9 mouse cellular contexts compared by ENCODE assay signal in genomic region chr17:7219044-7219718, GRCm38 (mm10). TPM values are rescaled to one million over a fixed set of nuclear protein-coding genes. Genes with fewer than 3 reads are reported as not detected.
DNase-seq lines count a peak whose midpoint lies in the region; ATAC-seq lines count a peak whose summit lies in the region.
"Had no signal": no experiment of that assay in that cellular context is flagged by ENCODE, and none has a peak within 500 bp of the region (broad histone marks: within the 10 kb centered on the region; RNA-seq: fewer than 3 reads in every experiment).

No protein-coding gene starts in this region.

- peak overlapping the region; percentile 71 for H3K27ac ChIP-seq in heart, embryonic 10.5 days
- peak overlapping the region; percentile 77 for H3K27ac ChIP-seq in heart, embryonic 13.5 days (replicated peaks)

- no peaks in the 10 kb centered on the region for H3K27me3 ChIP-seq in heart, embryonic 10.5 days (ENCODE audit: insufficient read depth, poor library complexity, severe bottlenecking)
- H3K27me3 ChIP-seq in heart, embryonic 13.5 days (replicated peaks) = no peaks in the 10 kb centered on the region

- no peak; the same call in 1 of the 2 replicates for ATAC-seq in heart, embryonic 13.5 days (ENCODE audit: extremely low read depth, insufficient number of reproducible peaks, low FRiP score, low TSS enrichment)
- ATAC-seq in megakaryocyte progenitor cell, adult 5-6 weeks (replicated peaks; ENCODE audit: poor library complexity) = 0 out of 2 replicates have a peak, but pooled peaks have one; percentile 14
- no peak for ATAC-seq in monocyte, adult 5-6 weeks (replicated peaks; ENCODE audit: insufficient number of reproducible peaks, low FRiP score, low TSS enrichment, poor library complexity, severe bottlenecking)

- H3K9me3 ChIP-seq in heart, embryonic 10.5 days = no peaks in the 10 kb centered on the region
- H3K9me3 ChIP-seq in heart, embryonic 13.5 days = peaks cover 3% of the 10 kb centered on the region; the same call in 1 of the 2 replicates

- peaks cover 73% of the 10 kb centered on the region for H3K4me1 ChIP-seq in heart, embryonic 10.5 days
- peaks cover 67% of the 10 kb centered on the region for H3K4me1 ChIP-seq in heart, embryonic 13.5 days

- 20% methylated on average over 11 of the region's 11 CpGs for WGBS in heart, embryonic 10.5 days
- WGBS in heart, embryonic 13.5 days = 12% methylated on average over 11 of the region's 11 CpGs

- H3K9ac ChIP-seq in heart, embryonic 13.5 days = 0 out of 2 replicates have a peak overlapping the region, but pooled peaks have one; percentile 24

- H3K4me2 ChIP-seq in heart, embryonic 13.5 days = no peak overlapping the region

- peaks cover 7% of the 10 kb centered on the region; the same call in 1 of the 2 replicates for H3K36me3 ChIP-seq in heart, embryonic 10.5 days
- H3K36me3 ChIP-seq in heart, embryonic 13.5 days = peaks cover 6% of the 10 kb centered on the region; the same call in 1 of the 2 replicates

- no peak overlapping the region for H3K4me3 ChIP-seq in heart, embryonic 10.5 days
- no peak overlapping the region for H3K4me3 ChIP-seq in heart, embryonic 13.5 days

- no peak for DNase-seq in heart, embryonic 10.5 days (ENCODE audit: low spot score)
- no peak for DNase-seq in heart, adult 11 months
- DNase-seq in MN1 (ENCODE audit: low spot score) = peak; percentile 63
- no peak for DNase-seq in cerebellum, adult 18-20 months
- no peak for DNase-seq in frontal cortex, adult 2 months (ENCODE audit: extremely low spot score in 1 of 2, low spot score in 1 of 2)
- DNase-seq: right cerebral cortex, adult 18-20 months had no signal

RNA-seq across cellular contexts. Expression of gene Rps6ka2, which starts 49.3 kb away (rescaled TPM):
- polyA plus RNA-seq in heart, embryonic 10.5 days (2016; fragmentation: Nextera tagmentation; extraction: Ambion mirVana) = 50.1 and 70.3 TPM in 2 replicates
- polyA plus RNA-seq in heart, embryonic 13.5 days (2015; fragmentation: Nextera tagmentation; extraction: Ambion mirVana) = 35.9 and 37.5 TPM in 2 replicates
- 16.5 and 16.9 TPM in 2 replicates for total RNA-seq in megakaryocyte progenitor cell, adult 5-6 weeks (2015)
- total RNA-seq in megakaryocyte progenitor cell, adult 5-6 weeks (2017) = 18.7 and 20.4 TPM in 2 replicates
- 20.2 to 30.6 TPM (median 22.7 TPM) in 3 replicates for total RNA-seq in monocyte, adult 5-6 weeks (2017)
- 40.8 and 44.1 TPM in 2 replicates for polyA plus RNA-seq in frontal cortex, adult 2 months (2012; rRNA removed)
